Mouse (Mus musculus): ENCODE measurements around the gene Mchr1.

Gene Mchr1

DNA sequence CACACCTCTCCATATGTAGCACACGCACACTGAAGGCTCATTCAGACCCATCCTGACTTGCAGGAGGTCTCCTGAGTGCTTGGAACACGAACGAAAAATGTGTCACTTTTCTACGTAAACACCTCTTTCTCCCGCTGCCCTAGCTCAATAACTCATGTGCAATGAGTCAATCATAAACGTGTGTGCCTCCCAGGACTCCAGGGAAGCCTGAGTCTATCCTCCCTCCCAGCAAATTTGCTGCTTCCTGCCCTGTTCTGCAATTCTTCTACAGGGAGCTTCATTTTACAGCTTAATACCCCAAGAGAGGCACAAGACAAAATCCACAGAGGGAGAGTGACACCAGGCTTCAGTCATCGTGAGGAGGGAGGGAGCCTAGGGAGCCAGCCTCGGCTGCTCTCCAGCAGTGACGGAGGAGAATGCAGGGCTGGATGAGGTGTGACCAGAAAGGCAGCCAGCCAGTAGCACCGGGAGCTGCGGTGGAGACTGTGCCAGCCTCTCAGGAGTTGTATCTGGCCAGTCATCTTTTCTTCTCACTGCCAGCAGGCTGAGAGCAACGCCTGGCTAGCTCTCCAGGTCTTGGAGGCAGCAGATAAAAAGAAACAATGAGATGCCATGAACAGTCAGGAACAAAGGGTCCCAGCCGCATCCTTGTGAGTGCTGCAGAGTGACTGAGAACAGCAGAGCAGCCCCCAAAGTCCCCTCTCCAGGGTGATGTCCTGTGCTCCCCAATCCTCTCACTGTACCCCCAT, 37.2 kb downstream of the Mchr1 start:
- in situ Hi-C loops (cut with MboI, MseI) = no loop called here

DNA sequence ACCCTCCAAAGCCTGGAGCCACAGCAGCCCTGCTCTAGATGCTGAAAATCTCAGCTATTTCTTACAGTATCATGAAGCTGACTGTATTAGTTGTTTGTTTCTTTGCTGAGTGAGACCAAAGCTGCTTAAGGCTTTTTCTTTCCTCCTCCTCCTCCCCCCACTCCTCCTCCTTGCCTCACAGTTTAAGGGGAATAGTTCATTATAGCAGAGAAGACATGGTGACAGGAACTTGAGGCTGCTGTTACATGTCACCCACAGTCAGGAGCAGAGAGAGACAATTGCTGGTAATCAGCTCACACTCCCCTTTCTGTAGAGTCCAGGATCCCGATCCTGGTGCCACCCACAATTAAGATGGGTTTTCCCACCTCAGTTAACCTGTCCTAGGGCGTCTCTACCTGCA, 38.1 kb downstream of the Mchr1 start:
- in situ Hi-C loops (cut with MboI, MseI) = no loop called here

DNA sequence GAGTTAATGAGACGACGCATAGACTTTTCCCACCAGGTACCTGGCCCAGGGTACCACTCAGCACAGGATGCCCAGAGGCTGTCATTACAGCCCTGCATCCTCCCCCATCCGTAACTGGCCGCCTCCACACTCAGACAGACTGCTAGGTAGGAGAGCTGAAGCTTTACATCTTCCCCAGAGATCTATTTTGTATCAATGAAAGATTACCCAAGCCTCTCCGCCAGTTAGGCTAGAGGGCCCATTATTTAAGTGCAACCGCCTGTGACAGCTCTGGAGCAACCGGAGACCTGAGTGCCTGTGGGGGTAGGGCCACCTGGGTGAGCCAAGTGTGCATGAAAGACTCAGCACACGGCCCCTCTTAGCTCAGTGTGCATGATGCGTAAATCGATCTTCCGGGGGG, 42.6 kb downstream of the Mchr1 start:
- in situ Hi-C loops (cut with MboI, MseI) = no loop called here

DNA sequence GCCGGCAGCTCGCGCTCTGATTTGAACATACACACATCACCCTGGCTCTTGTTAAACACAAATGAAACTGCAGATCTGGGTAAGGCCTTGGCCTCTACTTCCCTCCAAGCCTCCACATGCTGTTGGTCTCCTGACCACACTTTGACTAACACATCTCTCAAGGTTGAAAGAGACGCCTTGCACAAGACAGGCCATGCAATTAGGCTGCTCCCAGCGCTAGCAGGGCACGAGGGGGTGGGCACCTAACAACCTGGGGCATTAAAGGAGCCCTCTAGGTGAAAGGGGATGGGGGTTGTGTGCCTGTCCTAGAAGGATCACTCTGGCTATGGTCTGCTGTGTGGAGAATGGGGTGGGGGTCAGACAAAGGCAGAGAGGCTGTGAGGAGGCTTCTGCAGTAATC, 43.4 kb downstream of the Mchr1 start:
- in situ Hi-C loops (cut with MboI, MseI) = no loop called here

DNA sequence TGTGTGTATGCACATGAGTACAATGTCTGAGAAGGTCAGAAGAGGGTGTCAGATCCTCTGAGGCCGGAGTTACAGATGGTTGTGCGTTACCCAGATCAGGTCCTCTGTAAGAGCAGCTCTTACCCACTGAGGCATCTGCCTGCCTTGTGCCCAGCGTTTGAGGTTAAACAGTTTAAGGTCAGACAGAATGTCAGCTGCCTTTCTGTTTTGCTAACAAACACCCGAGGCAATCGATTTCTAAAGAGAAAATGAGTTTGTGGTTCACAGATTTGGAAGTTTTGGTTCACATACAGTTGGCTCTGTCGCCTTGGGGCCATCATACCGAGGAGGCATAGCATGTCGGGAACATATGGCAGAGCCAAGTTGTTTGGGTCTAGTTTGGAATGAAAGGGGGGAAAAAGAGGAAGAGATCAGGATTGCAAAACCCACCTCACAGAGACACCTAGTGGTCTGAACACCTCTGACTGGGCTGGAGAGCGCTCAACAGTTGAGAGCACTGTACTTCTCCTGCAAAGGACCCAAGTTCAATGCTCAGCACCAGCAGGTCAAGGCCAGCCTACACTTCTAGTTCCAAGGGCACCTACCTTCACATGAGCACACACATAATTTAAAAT, 48.9 kb downstream of the Mchr1 start:
- in situ Hi-C loops (cut with MboI, MseI) = no loop called here
